In genomic region chr12:83491609-83492008, GRCm38 (mm10) we compare ENCODE assay signal across 12 mouse cellular contexts. TPM values are rescaled to one million over a fixed set of nuclear protein-coding genes. Genes with fewer than 3 reads are reported as not detected.
DNase-seq lines count a peak whose midpoint lies in the region; ATAC-seq and TF ChIP-seq lines count a peak whose summit lies in the region.
"Had no signal": no experiment of that assay in that cellular context is flagged by ENCODE, and none has a peak within 500 bp of the region (broad histone marks: within the 10 kb centered on the region; RNA-seq: fewer than 3 reads in every experiment).

No protein-coding gene starts in this region.

- no peak overlapping the region for H3K9ac ChIP-seq in lung, embryonic 14.5 days
- H3K9ac ChIP-seq in hindbrain, embryonic 16.5 days (ENCODE audit: low read depth, low read length): no peak overlapping the region
- H3K9ac ChIP-seq: limb, embryonic 13.5 days; neural tube, embryonic 15.5 days had no signal

- H3K4me1 ChIP-seq in lung, embryonic 14.5 days (ENCODE audit: insufficient read depth): no peaks in the 10 kb centered on the region
- peaks cover 15% of the 10 kb centered on the region for H3K4me1 ChIP-seq in hindbrain, embryonic 16.5 days (ENCODE audit: control insufficient read depth, insufficient read depth, low read depth, low read length)

- H3K9me3 ChIP-seq in lung, embryonic 14.5 days (ENCODE audit: low read depth, low read length): peaks cover 7% of the 10 kb centered on the region; the same call in 1 of the 2 replicates
- H3K9me3 ChIP-seq in hindbrain, embryonic 16.5 days (ENCODE audit: control insufficient read depth, low read length): no peaks in the 10 kb centered on the region
- H3K9me3 ChIP-seq: neural tube, embryonic 15.5 days had no signal

- H3K27ac ChIP-seq in lung, embryonic 14.5 days (ENCODE audit: low read depth): no peak overlapping the region
- no peak overlapping the region for H3K27ac ChIP-seq in hindbrain, embryonic 16.5 days (ENCODE audit: low read depth, low read length)
- H3K27ac ChIP-seq: forebrain, embryonic 10.5 days; limb, embryonic 13.5 days; midbrain, embryonic 10.5 days; neural tube, embryonic 15.5 days had no signal

- no peak overlapping the region for H3K4me2 ChIP-seq in lung, embryonic 14.5 days
- H3K4me2 ChIP-seq in hindbrain, embryonic 16.5 days (ENCODE audit: low read length): no peak overlapping the region
- H3K4me2 ChIP-seq: limb, embryonic 13.5 days; neural tube, embryonic 15.5 days had no signal

- 70% methylated on average over 1 of the region's 1 CpGs for WGBS in lung, embryonic 14.5 days
- 65% methylated on average over 1 of the region's 1 CpGs for WGBS in hindbrain, embryonic 16.5 days

- H3K4me3 ChIP-seq in lung, embryonic 14.5 days (ENCODE audit: low read depth, low read length): no peak overlapping the region
- H3K4me3 ChIP-seq in hindbrain, embryonic 16.5 days (ENCODE audit: low read length): no peak overlapping the region
- H3K4me3 ChIP-seq: forebrain, embryonic 10.5 days; limb, embryonic 13.5 days; midbrain, embryonic 10.5 days; neural tube, embryonic 15.5 days had no signal

- H3K27me3 ChIP-seq in lung, embryonic 14.5 days (ENCODE audit: insufficient read depth, low read length): peaks cover 4% of the 10 kb centered on the region
- H3K27me3 ChIP-seq in hindbrain, embryonic 16.5 days (replicated peaks; ENCODE audit: control insufficient read depth, insufficient read depth, low read length): no peaks in the 10 kb centered on the region
- H3K27me3 ChIP-seq: neural tube, embryonic 15.5 days had no signal

- peak; percentile 6 to 39 for DNase-seq in cerebellum, postnatal 25 days
- no peak for DNase-seq in cerebellum, adult 18-20 months
- peak; percentile 18 for DNase-seq in lung, embryonic 14.5 days
- DNase-seq in lung, postnatal 14 days: no peak
- DNase-seq in brain, embryonic 14.5 days (ENCODE audit: low read depth): no peak
- peak; percentile 16 for DNase-seq in thymus, postnatal 25 days
- DNase-seq in urinary bladder, postnatal 36 days (ENCODE audit: low spot score in 2 of 2): no peak

- no peak for ATAC-seq in lung, embryonic 14.5 days (ENCODE audit: insufficient read depth)
- no peak for ATAC-seq in hindbrain, embryonic 16.5 days

- no peaks in the 10 kb centered on the region for H3K36me3 ChIP-seq in lung, embryonic 14.5 days (ENCODE audit: insufficient read depth)
- H3K36me3 ChIP-seq in hindbrain, embryonic 16.5 days (ENCODE audit: control insufficient read depth, insufficient read depth, low read length): no peaks in the 10 kb centered on the region
- H3K36me3 ChIP-seq: forebrain, embryonic 10.5 days; limb, embryonic 13.5 days; midbrain, embryonic 10.5 days; neural tube, embryonic 15.5 days had no signal

- no peak for TF ChIP-seq POLR2A in brain, embryonic 14.5 days (IDR thresholded peaks at IDR 0.05; ENCODE audit: borderline replicate concordance, extremely low read depth, insufficient read depth, insufficient read length, poor library complexity, severe bottlenecking)

- peak; percentile 56 for TF ChIP-seq CTCF in lung, embryonic 14.5 days (IDR thresholded peaks at IDR 0.05; ENCODE audit: low read depth)
- peak; percentile 25; the same call in 1 of the 2 replicates for TF ChIP-seq CTCF in brain, embryonic 14.5 days (IDR thresholded peaks at IDR 0.05; ENCODE audit: borderline replicate concordance, extremely low read depth, insufficient read depth, insufficient read length)

RNA-seq across cellular contexts. Expression of gene Dpf3, which starts 4.1 kb away (rescaled TPM):
- polyA plus RNA-seq in lung, embryonic 14.5 days (2014; fragmentation: Nextera tagmentation; extraction: Ambion mirVana): 3.1 and 3.9 TPM in 2 replicates
- 8.8 and 20.9 TPM in 2 replicates for polyA plus RNA-seq in brain, embryonic 14.5 days (2012; rRNA removed)
- 20.9 and 23.2 TPM in 2 replicates for polyA plus RNA-seq in hindbrain, embryonic 16.5 days (2015; fragmentation: Nextera tagmentation; extraction: Ambion mirVana)

RNA-seq across cellular contexts. Expression of gene Dcaf4, which starts 28.7 kb away (rescaled TPM):
- 21.3 and 25.1 TPM in 2 replicates for polyA plus RNA-seq in lung, embryonic 14.5 days (2014; fragmentation: Nextera tagmentation; extraction: Ambion mirVana)
- polyA plus RNA-seq in brain, embryonic 14.5 days (2012; rRNA removed): 51.2 and 57.4 TPM in 2 replicates
- polyA plus RNA-seq in hindbrain, embryonic 16.5 days (2015; fragmentation: Nextera tagmentation; extraction: Ambion mirVana): 47.3 and 48.2 TPM in 2 replicates

Comparison
In these comparisons a context has a peak if more than half of its experiments do, and no peak if none do; other contexts are left out.
1. DNase-seq: peak in cerebellum, postnatal 25 days (2 of 2), lung, embryonic 14.5 days (single experiment) and thymus, postnatal 25 days (single experiment); none in cerebellum, adult 18-20 months (0 of 2), lung, postnatal 14 days (single experiment), brain, embryonic 14.5 days (single experiment) and urinary bladder, postnatal 36 days (0 of 2).